Mouse (Mus musculus) layer of hippocampus, postnatal 25 days (tissue): ENCODE measurements around the gene Lhx3. TPM values are rescaled to one million over a fixed set of nuclear protein-coding genes. Genes with fewer than 3 reads are reported as not detected.

ENCODE experiments used
- DNase-seq, 2 experiments: peaks; one replicate each; pipeline ENCODE4 v3.0.0; 2022; ENCODE audit warnings: mixed read lengths in 2 of 2, low spot score in 1 of 2; ENCODE audit errors: extremely low spot score in 1 of 2
- total RNA-seq, 2 experiments: library from RNA; stranded (reverse); gene quantifications; 2 replicates each; pipeline ENCODE4 v1.2.3; 2021

The Lhx3 gene
- total RNA-seq, 2 experiments from 2014 or later, result not detected

DNA sequence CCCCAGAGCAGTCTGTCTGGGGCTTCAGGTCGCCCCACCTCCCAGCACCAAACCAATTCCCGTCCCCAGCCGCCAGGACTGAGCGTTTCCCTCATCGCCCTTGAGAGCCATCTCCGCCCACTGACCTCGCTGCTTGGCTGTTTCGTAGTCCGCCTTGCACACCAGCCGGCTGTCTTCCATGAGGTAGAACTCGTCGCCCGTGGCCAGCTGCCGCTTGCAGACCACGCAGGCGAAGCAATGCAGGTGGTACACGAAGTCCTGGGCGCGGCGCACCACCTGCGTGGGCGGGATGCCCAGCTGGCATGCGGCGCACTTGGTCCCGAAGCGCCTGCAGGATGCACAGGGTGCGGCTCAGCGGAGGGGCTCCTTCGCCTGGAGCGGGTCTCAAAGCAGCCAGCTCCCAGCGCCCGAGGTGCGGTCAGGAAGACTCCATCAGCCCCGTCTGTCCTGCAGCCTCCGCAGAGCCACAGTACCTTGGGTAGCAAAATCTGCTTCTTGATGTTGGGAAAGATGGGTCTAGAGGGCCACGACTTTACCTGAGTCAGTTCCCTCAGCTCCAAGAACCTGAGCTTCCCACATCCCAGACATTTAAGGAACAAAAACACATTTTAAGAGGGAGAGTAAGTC is 5.1 kb downstream of the Lhx3 start:
- DNase-seq, result no peak

DNA sequence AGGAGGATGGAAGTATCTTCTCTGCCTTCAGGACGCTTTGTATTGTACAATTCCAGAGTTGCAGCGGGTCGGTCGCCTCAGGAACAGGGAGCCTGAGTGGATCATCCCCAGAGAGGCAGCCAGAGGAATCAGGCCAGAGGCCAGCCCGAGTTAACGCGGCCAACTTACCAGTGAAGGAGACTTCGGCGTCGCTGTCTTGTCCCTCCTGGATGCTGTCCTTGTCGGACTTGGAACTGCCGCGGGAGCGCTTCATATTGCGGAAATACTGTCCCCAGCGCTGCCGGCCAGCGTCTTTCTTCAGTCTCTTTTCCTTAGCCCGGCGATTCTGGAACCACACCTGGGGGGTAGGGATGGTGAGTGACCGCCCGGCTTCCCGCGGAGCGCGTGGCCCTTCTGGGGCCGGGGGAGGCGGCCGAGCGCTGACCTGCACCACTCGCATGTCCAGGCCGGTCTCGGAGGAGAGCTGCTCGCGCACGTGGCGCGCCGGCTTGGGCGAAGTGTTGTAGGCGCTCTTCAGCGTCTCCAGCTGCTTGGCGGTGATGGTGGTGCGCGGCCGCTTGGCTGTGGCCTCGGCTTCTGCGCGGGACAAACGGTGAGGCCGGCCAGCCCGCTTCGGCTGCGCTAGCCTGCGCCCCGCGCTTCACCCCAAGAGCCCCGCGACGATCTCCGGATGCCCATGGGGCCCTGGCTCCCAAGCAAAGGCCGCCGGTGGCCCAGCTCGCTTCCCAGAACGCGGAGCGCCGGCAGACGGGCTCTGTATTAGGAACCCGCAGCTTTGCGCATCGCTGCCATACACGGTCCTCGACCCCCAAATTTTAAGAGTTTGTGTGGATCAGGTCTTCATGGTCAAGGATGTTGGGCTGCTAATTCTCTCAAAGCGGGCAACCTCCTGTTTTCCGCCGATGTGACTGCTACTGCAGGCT is 5.9 kb downstream of the Lhx3 start:
- no peak for DNase-seq

DNA sequence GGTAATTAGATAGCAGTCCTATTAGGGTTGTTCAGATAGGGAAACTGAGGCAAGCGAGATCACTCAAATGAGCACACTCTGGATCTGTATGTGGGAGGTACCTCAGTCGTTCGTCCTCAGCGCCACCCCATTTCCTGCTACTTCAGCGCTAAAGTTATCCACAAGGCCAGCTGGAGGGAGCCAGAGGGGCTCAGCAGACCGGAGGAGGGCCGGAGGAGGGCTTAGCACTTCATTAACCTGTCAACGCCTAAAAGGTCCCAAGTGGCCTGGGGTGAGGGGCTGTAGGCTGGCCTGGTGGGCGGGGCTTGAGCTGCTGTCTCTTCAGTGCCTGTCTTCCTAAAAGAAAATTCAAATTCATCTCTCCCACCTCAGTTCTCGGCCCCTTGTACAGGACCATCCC is 9.6 kb downstream of the Lhx3 start:
- DNase-seq, result no peak

DNA sequence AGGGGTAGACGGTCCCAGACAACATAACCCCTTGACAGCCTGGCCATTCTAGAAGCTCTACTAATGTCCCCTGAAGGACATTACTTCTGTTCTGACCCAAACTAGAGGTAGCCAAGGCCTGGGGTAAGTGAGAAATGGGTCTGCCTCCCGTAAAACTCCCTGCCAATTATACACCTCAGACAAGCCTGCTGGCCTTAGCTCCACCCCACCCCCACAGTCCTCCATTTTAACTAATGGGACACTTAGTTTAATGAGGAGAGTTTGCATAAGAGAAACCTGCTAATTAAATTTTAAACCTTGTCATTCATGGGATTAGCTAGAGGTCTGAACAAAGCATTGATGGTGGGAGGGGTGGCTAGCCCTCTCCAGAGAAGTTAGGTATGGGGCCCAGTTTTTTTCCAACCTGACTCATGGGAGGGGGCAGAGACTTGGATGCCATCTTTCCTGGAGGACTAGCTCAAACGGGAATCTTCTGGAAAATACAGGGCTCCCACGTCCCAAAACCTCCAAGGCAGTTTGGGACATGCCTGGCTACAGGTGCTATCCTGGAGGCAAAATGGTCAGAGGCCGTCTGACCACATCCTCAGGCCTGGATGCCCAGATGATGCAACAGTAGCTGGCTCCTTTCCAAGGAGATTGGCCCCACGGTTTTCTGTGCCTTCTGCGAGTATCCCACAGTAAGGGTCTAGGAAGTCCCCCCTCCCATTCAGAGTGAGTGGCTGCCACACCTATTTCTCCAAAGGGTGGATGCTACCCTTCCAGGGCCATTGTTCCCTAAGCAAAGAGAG is 13.3 kb downstream of the Lhx3 start:
- DNase-seq, result no peak

- no peak for DNase-seq
Observed at GRCm38 (mm10) chr2:26188517-26188916, 19.6 kb downstream of the Lhx3 start.

GRCm38 (mm10) chr2:26184352-26184751 is 23.7 kb downstream of the Lhx3 start:
- no peak for DNase-seq

GRCm38 (mm10) chr2:26182646-26183045 is 25.4 kb downstream of the Lhx3 start:
- DNase-seq, result peak; percentile 24 to 62

DNA sequence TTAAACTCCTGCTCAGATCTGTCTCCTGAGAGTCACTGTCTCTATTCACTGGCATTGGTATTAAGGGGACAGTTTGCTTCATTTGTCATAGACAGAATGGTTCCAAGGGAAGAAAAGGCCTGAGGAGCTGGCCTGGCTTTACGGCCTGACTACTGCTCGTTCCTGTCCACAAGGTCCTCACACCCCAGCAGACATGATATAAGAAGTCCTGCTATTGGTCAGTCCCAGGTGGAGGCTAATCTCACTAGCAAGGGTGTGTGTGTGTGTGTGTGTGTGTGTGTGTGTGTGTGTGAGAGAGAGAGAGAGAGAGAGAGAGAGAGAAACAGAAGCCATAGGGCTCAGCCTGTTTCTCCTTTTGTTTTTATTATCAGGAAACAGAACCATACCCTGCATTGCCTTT is 30.9 kb downstream of the Lhx3 start:
- no peak for DNase-seq

DNA sequence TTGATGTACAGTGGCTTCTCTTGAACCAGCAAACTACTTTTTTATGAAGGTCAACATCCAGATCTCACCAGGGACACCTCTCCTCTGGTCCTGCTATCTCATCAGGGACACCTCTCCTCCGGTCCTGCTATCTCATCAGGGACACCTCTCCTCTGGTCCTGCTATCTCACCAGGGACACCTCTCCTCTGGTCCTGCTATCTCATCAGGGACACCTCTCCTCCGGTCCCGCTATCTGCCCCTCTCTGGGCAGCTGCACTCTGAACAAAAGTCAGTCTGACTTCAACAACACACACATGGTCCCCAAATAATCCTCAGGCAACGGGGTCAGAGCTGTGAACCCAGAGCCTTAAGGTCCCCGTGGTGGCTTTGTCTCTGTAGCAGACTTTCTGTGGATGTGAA is 31.4 kb downstream of the Lhx3 start:
- DNase-seq, result no peak

DNA sequence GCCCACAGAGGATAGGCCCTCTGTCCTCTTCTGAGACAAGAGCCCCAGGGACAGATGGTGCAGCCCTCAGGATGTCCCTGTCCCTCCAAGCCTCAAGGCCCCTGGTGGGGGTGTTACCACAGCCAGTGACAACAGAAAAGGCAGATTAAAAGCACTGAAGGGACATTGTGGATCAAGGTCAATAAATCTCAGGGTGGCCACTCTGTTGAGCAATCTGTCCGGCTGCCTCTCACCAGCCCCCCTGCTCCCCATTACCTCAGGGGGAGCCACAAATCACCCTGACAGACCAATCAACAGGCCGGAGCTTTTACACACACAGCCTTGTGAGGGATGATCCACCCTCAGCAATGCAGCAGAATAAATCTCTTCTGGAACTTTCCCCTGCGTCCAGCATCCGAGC is 32.9 kb downstream of the Lhx3 start:
- no peak for DNase-seq

GRCm38 (mm10) chr2:26172166-26172565 is 35.9 kb downstream of the Lhx3 start:
- DNase-seq, result no peak

- DNase-seq, result no peak
Observed at GRCm38 (mm10) chr2:26170376-26170775, 37.7 kb downstream of the Lhx3 start.

- DNase-seq, result no peak
Observed at GRCm38 (mm10) chr2:26168843-26169579, 39.1 kb downstream of the Lhx3 start.

- DNase-seq, result no peak
Observed at GRCm38 (mm10) chr2:26166890-26167289, 41.2 kb downstream of the Lhx3 start.

DNA sequence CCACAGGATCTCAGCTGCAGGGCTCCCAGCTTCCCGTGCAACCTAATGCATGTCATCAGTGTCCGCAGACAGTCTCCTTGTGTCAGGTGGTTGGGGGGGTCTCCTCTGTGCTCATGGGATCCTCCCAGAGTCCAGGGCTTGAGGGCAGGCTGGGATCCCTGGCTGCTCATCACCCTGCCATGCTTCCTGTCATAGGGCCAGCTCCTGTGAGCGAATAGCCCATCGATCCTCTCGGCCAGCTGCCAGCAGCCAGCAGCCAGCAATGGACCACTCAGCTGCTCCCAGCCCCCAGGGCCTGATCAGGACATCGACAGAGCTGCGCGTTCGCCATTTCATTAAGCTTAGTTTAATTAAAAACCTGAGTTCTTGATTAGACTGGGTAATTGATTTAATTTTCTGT is 50.0 kb downstream of the Lhx3 start:
- no peak for DNase-seq

- peak in 1 of 2 experiments; percentile 36 for DNase-seq
Observed at GRCm38 (mm10) chr2:26156191-26156977, 51.7 kb downstream of the Lhx3 start.

GRCm38 (mm10) chr2:26155737-26156136 is 52.4 kb downstream of the Lhx3 start:
- DNase-seq, result no peak

DNA sequence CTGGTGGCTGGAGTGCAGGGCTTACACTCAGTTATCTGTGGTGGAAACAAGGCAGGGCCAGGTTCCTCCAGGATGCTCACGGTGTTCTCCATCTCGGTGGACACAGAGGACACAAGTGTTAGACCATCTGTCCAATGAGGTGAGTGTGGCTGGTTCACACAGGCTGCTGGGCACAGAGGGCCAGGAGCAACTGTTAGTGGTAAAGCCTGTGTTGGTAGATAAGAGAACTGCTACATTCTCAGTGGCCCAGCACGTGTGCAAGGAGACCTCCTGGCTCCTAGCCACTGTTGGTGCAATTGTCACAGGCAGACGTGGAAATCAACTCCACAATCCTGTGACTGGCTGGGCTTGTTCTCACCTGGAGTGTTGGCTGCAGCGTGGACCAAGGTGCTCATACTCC is 53.5 kb downstream of the Lhx3 start:
- no peak for DNase-seq

DNA sequence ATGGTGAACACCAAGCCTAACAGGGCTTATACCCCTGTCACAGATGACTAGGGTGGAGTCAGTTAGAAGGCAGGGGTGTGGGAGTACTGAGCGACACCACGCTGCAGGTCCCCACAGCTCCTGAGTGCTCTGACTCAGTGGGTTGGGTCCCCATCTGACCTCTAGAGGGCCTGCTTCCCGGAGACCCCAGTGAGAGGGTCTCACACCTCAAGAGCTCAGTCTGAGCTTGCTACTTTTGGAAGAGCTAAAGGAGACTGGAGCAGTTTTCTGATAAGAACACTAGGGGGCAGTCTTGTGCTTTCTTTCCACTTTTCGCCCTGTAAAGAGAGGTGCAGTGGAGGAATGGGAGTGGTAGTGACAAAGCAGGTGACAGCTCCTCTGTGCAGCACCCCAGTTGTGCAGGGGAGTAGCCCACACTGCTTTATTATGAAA is 54.2 kb downstream of the Lhx3 start:
- peak in 1 of 2 experiments; percentile 40 for DNase-seq

DNA sequence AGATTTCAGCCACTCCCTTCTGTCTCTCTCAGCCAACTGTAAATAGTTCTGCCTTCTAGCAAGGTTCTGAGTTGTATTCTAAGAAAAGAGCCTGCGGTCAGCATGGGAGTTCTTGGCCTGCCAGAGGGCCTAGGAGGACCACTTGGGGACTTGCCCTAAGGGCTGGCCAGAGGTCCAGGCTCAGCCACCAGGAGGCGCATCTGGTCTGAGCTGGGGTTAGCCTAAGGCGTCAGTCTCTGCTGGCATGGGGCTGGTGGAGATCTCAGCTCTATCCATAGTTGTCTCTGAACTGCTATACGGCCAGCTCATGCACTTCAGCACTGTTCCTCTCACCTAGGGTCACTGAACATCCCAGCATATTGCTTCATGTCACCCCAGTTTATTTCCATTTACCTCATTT is 54.8 kb downstream of the Lhx3 start:
- DNase-seq, result no peak
